Mouse (Mus musculus) small intestine, adult 2 months (tissue): ENCODE measurements around the gene Ccdc137.

ENCODE experiments used
- CTCF ChIP-seq: fragments of 200-500 bp; IDR thresholded peaks from 2 replicates; pipeline ENCODE4 v1.5.1; 2012; ENCODE audit warnings: low read depth, mild to moderate bottlenecking, control low read depth, inconsistent platforms, low read length, moderate library complexity, mixed read lengths; ENCODE audit not compliant: insufficient replicate concordance, insufficient read length; ENCODE audit errors: extremely low read depth
- POLR2A ChIP-seq: fragments of 200-500 bp; IDR thresholded peaks from 2 replicates; pipeline ENCODE4 v1.6.1; 2012; ENCODE audit warnings: low read depth, mild to moderate bottlenecking, control low read depth, inconsistent platforms, low read length, moderate library complexity

DNA sequence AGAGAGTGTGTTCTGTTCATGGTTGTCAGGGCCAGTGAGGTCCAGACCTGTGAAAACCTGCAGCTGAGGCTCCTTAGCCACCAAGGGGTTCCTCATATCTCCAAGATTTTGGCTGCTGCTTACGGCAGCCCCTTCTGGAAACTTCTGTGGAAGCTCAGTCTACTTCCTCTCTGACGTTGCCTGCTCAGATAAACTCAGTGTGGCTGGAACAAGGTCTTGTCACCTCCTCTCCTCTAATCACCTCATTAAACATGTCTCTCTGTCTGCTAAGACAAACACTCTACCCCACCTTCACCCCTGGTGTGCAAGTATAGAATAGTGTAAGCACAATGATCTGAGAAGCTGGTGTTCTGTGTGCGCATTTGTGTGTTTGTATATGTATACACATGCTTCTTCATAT is 12.4 kb upstream of the Ccdc137 start:
- TF ChIP-seq POLR2A (no peak), CTCF (no peak)
